Mouse (Mus musculus): ENCODE results near the gene Meox1. TPM values are rescaled to one million over a fixed set of nuclear protein-coding genes. Genes with fewer than 3 reads are reported as not detected.

Gene Meox1
- total and polyA plus RNA-seq, 3 experiments: not detected

GRCm38 (mm10) chr11:101937108-101937507 lies 42.9 kb upstream of the Meox1 start:
- H3K9ac ChIP-seq (ENCODE audit: control insufficient read depth, low read depth, low read length, poor library complexity, severe bottlenecking): no peak overlapping the region
- peaks cover 4 to 9% of the 10 kb centered on the region in 2 experiments for H3K4me1 ChIP-seq (ENCODE audit: control insufficient read depth in 1 of 2, insufficient read depth in 2 of 2, low read length in 2 of 2)
- H3K4me3 ChIP-seq (ENCODE audit: control insufficient read depth in 1 of 2, insufficient read depth in 1 of 2, low read depth in 2 of 2, low read length in 2 of 2): no peak overlapping the region
- H3K9me3 ChIP-seq (replicated peaks; ENCODE audit: insufficient read depth, low read length): no peaks in the 10 kb centered on the region
- no peaks in the 10 kb centered on the region for H3K79me2 ChIP-seq (ENCODE audit: control insufficient read depth, insufficient read depth, low read length, poor library complexity)
- H3K27me3 ChIP-seq (ENCODE audit: control insufficient read depth in 1 of 2, insufficient read depth in 2 of 2, low read length in 2 of 2): peaks cover 5% of the 10 kb centered on the region in 2 experiments
- TF ChIP-seq NRF1 (IDR thresholded peaks at IDR 0.05; ENCODE audit: insufficient read depth, low read depth, low read length, poor library complexity, severe bottlenecking) (no peak), POLR2AphosphoS2 (IDR thresholded peaks at IDR 0.05; ENCODE audit: low read length) (no peak), TAL1 (IDR thresholded peaks at IDR 0.05; ENCODE audit: low read length) (no peak), MAZ (IDR thresholded peaks at IDR 0.05; ENCODE audit: low read depth, low read length) (no peak), KAT2A (conservative IDR thresholded peaks at IDR 0.05; ENCODE audit: low read depth, low read length) (no peak), TBP (IDR thresholded peaks at IDR 0.05; ENCODE audit: low read depth, low read length) (no peak), POLR2A (IDR thresholded peaks at IDR 0.05; ENCODE audit: control insufficient read depth in 1 of 2, insufficient read depth in 1 of 2, low read depth in 1 of 2, low read length in 2 of 2, poor library complexity in 1 of 2) (no peak), MEF2A (IDR thresholded peaks at IDR 0.05; ENCODE audit: extremely low read depth, insufficient replicate concordance, low read depth, low read length, poor library complexity, severe bottlenecking) (no peak), SIN3A (IDR thresholded peaks at IDR 0.05; ENCODE audit: low read length) (no peak), GATA1 (IDR thresholded peaks at IDR 0.05; ENCODE audit: low read depth, low read length) (no peak), USF2 (IDR thresholded peaks at IDR 0.05; ENCODE audit: borderline replicate concordance in 1 of 2, insufficient read depth in 1 of 2, low read depth in 1 of 2, low read length in 2 of 2) (no peak)
- H3K36me3 ChIP-seq (ENCODE audit: control insufficient read depth in 1 of 2, insufficient read depth in 2 of 2, low read length in 2 of 2): peaks cover 0 to 6% of the 10 kb centered on the region in 2 experiments; a peak in 2 of 4 replicates
- no peak for DNase-seq (ENCODE audit: low read depth, low spot score)
- no peak overlapping the region for H3K27ac ChIP-seq (ENCODE audit: control insufficient read depth, low read depth, low read length)

GRCm38 (mm10) chr11:101936421-101936820 lies 42.2 kb upstream of the Meox1 start:
- H3K4me1 ChIP-seq (ENCODE audit: control insufficient read depth in 1 of 2, insufficient read depth in 2 of 2, low read length in 2 of 2): peaks cover 4 to 9% of the 10 kb centered on the region in 2 experiments
- no peak overlapping the region for H3K9ac ChIP-seq (ENCODE audit: control insufficient read depth, low read depth, low read length, poor library complexity, severe bottlenecking)
- H3K36me3 ChIP-seq (ENCODE audit: control insufficient read depth in 1 of 2, insufficient read depth in 2 of 2, low read length in 2 of 2): peaks cover 0 to 6% of the 10 kb centered on the region in 2 experiments; a peak in 2 of 4 replicates
- H3K4me3 ChIP-seq (ENCODE audit: control insufficient read depth in 1 of 2, insufficient read depth in 1 of 2, low read depth in 2 of 2, low read length in 2 of 2): no peak overlapping the region
- peak; percentile 24 for DNase-seq (ENCODE audit: low read depth, low spot score)
- no peak overlapping the region for H3K27ac ChIP-seq (ENCODE audit: control insufficient read depth, low read depth, low read length)
- H3K9me3 ChIP-seq (replicated peaks; ENCODE audit: insufficient read depth, low read length): no peaks in the 10 kb centered on the region
- peaks cover 5% of the 10 kb centered on the region in 2 experiments for H3K27me3 ChIP-seq (ENCODE audit: control insufficient read depth in 1 of 2, insufficient read depth in 2 of 2, low read length in 2 of 2)
- H3K79me2 ChIP-seq (ENCODE audit: control insufficient read depth, insufficient read depth, low read length, poor library complexity): no peaks in the 10 kb centered on the region
- TF ChIP-seq ZC3H11A (IDR thresholded peaks at IDR 0.05; ENCODE audit: low read depth, low read length): no peak
- TF ChIP-seq ZNF384 (IDR thresholded peaks at IDR 0.05; ENCODE audit: low read depth, low read length): no peak
- TF ChIP-seq MYC (IDR thresholded peaks at IDR 0.05; ENCODE audit: low read depth, low read length): no peak
- no peak for TF ChIP-seq POLR2A (IDR thresholded peaks at IDR 0.05; ENCODE audit: control insufficient read depth in 1 of 2, insufficient read depth in 1 of 2, low read depth in 1 of 2, low read length in 2 of 2, poor library complexity in 1 of 2)
- no peak for TF ChIP-seq SMC3 (IDR thresholded peaks at IDR 0.05; ENCODE audit: low read depth, low read length)
- TF ChIP-seq USF2 (IDR thresholded peaks at IDR 0.05; ENCODE audit: borderline replicate concordance in 1 of 2, insufficient read depth in 1 of 2, low read depth in 1 of 2, low read length in 2 of 2): no peak
- TF ChIP-seq CTCF (IDR thresholded peaks at IDR 0.05 in 2 of 3, conservative IDR thresholded peaks at IDR 0.05 in 1 of 3; ENCODE audit: control insufficient read depth in 1 of 3, insufficient read depth in 1 of 3, low read depth in 2 of 3, low read length in 3 of 3, poor library complexity in 1 of 3, severe bottlenecking in 1 of 3): no peak
- TF ChIP-seq NELFE (IDR thresholded peaks at IDR 0.05; ENCODE audit: low read depth, low read length): no peak
- no peak for TF ChIP-seq ELF1 (IDR thresholded peaks at IDR 0.05; ENCODE audit: low read depth, low read length)
- TF ChIP-seq RCOR1 (IDR thresholded peaks at IDR 0.05; ENCODE audit: low read depth, low read length): no peak
- TF ChIP-seq ZMIZ1 (IDR thresholded peaks at IDR 0.05; ENCODE audit: low read depth, low read length): no peak
- TF ChIP-seq MEF2A (IDR thresholded peaks at IDR 0.05; ENCODE audit: extremely low read depth, insufficient replicate concordance, low read depth, low read length, poor library complexity, severe bottlenecking): no peak
- no peak for TF ChIP-seq ETS1 (IDR thresholded peaks at IDR 0.05; ENCODE audit: low read depth, low read length)
- no peak for TF ChIP-seq EP300 (IDR thresholded peaks at IDR 0.05; ENCODE audit: low read depth in 1 of 2, low read length in 2 of 2)
- TF ChIP-seq HCFC1 (IDR thresholded peaks at IDR 0.05; ENCODE audit: low read depth, low read length): no peak
- no peak for TF ChIP-seq BHLHE40 (IDR thresholded peaks at IDR 0.05; ENCODE audit: borderline replicate concordance, low read depth, low read length)
- TF ChIP-seq POLR2AphosphoS5 (IDR thresholded peaks at IDR 0.05; ENCODE audit: borderline replicate concordance, low read depth, low read length): no peak
- no peak for TF ChIP-seq NRF1 (IDR thresholded peaks at IDR 0.05; ENCODE audit: insufficient read depth, low read depth, low read length, poor library complexity, severe bottlenecking)
